Mouse (Mus musculus): ENCODE results near the gene Sbk3.

DNA sequence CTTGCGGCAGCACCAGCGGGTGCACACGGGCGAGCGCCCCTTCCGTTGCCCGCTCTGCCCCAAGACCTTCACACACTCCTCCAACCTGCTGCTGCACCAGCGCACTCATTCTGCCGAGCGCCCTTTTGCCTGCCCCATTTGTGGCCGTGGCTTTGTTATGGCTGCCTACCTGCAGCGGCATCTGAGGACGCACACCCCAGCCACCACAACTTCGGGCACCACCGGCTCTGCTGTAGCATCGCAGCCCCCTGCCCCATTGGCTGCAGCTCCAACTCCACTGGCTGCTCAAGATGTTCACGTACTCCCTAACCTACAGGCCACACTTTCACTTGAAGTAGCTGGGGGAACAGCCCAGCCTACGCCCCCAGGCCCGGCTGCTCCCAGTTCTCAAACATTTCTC, 50.5 kb downstream of the Sbk3 start:
- no peak for TF ChIP-seq CTCF (IDR thresholded peaks at IDR 0.05; ENCODE audit: insufficient read depth, low read depth, low read length)
- TF ChIP-seq POLR2A (IDR thresholded peaks at IDR 0.05; ENCODE audit: insufficient read depth, low read depth, low read length), result no peak
